Mouse (Mus musculus): Measurements from ENCODE around the gene Cenpp.
A peak's percentile ranks its signal among the peaks of the same experiment; 100 is the strongest.

Cenpp gene

GRCm38 (mm10) chr13:49460276-49460675 is 192.3 kb downstream of the Cenpp start:
- no peak for DNase-seq

GRCm38 (mm10) chr13:49449318-49449749 is 203.3 kb downstream of the Cenpp start:
- peak; percentile 81 for DNase-seq

GRCm38 (mm10) chr13:49444451-49444850 is 208.1 kb downstream of the Cenpp start:
- DNase-seq = no peak

- DNase-seq = no peak
Observed at GRCm38 (mm10) chr13:49436170-49436569, 216.4 kb downstream of the Cenpp start.

DNA sequence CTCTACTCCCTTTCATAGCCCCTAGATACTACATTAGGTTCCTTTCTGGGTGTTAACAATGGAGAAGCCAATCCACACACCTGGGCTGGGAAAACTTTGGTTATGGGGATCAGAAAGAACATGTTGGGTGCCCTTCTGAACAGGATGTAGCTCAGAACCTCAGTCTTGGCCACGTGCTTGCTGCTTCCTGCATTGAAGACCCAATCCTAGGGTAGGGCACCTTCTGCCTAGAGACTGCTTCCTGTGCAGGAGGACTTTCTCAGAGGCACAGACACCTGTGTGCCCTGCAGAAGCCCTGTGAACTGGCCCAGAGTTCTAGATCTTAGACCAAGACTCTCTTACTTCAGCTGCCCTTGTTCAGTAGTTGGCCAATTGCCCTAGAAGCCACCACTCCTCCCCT is 216.8 kb downstream of the Cenpp start:
- DNase-seq = no peak

GRCm38 (mm10) chr13:49433268-49434029 is 219.1 kb downstream of the Cenpp start:
- no peak for DNase-seq

GRCm38 (mm10) chr13:49430529-49430928 is 222.1 kb downstream of the Cenpp start:
- DNase-seq = no peak

DNA sequence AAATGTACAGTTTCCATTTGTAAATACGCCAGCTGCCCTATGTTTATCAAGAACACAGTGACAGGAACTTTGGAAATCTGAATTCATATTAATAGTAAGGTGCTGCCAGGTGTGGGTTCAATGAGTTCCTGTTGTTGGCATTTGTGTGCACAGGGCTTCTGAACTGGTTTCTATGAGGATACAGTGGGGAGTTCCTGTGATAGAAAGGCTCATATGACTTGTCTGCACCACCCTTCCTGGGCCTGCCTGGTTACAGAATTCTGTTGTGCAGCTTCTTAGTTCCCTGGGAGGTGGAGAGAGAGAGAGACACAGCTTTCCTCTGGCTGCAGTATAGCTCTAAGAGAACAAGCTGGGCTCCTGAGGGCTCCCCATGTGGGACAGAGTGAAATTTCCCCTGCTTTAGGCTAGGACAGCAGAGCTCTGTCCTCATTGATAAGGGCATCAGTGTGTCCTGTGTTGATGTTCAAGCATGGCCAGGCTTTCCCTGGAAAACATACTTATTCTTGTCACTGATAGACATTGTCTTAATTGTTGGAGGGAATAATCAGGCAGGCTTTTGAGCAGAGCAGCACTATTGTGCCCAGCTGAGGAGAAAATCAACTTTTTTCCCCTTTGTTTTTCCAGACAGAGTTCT is 224.4 kb downstream of the Cenpp start:
- DNase-seq = no peak

- DNase-seq = no peak
Observed at GRCm38 (mm10) chr13:49426736-49427135, 225.8 kb downstream of the Cenpp start.

DNA sequence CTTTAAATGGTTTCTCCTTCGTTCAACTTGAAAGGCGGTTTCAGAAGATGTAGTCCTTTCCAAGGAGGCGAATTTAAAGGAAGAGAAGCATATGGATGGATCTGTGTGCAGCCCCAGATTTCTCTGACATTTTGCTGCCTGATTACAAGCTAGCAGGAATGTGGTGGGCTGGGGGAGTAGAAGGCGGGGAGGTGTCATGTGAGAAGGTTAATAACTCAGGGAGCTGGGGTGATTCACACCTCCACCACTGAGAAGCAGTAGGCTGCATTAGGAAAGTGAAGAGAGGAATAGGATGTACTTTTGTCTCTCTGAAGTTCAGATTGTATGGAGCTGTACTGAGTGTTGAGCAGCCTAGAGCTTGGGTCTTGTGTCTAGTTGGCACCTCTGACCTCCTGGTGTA is 230.6 kb downstream of the Cenpp start:
- DNase-seq = no peak

DNA sequence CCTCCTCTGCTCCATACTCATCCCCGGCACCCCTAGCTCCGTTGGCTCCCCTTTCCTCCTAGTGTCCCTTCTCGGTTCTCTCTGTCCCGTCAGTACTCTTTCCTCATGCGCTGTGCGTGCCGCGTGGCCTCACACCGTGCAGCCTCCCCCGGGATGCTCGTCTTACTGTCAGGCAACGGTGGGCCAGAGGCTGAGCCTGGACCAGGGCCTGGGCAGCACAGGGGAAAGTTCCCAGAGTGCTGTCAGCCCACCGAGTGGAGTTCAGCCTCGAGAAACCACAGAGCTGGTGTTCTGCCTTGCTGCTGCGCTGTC is 231.0 kb downstream of the Cenpp start:
- no peak for DNase-seq

DNA sequence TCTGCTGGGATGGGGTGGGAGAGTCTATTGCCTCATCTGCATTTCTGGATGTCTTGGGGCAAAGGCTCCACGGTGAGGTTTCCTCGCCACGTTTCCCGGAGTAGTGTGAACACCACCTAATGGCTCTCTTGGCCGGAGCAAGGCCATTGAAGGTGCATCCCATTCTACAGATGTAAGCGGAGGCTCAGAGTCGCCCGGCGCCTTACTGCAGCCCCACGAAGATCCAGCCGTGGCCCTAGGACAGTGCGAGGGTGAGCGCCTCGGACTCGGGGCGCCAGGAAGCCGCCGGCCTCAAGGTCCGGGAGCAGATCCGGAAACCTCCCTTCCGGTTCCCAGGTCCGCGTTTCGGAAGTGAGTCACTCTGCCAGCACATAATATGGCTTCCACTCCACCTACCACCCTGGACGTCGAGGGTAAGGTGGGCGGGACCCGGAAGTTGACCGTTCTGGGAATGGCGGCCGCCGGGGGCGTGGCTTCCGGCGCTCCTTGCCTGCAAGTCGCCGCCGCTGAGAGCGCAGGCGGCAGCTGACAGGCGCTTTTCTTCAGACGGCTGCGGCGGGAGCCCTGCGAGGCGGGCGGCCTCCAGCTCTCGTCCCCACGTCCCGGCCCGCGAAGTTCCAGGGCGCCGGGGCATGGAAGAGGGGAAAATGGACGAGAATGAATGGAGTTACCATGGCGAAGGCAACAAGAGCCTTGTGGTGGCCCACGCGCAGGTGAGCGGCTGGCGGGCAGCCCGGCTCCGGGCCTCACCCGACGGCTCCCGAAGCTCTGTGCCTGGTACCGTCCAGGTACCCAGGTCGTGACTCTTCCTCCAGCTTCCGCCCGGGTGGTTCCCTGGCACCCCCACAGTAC is 231.6 kb downstream of the Cenpp start, which contains the start of gene Ippk:
Ippk (plus strand) TSS at position 496 of the 852 bp plus-strand sequence.
- DNase-seq = peak; percentile 99
